In genomic region chr11:111652882-111653281, GRCm38 (mm10) we compare ENCODE assay signal across 8 mouse cellular contexts.
DNase-seq lines count a peak whose midpoint lies in the region; ATAC-seq and TF ChIP-seq lines count a peak whose summit lies in the region.

No protein-coding gene starts in this region.

- no peaks in the 10 kb centered on the region; the same call in 1 of the 2 replicates for H3K4me1 ChIP-seq in hindbrain, embryonic 11.5 days (replicated peaks; ENCODE audit: control insufficient read depth, insufficient read depth, low read length)
- no peaks in the 10 kb centered on the region for H3K4me1 ChIP-seq in hindbrain, embryonic 13.5 days (replicated peaks)
- no peaks in the 10 kb centered on the region for H3K4me1 ChIP-seq in thymus, adult 2 months (replicated peaks; ENCODE audit: control insufficient read depth, insufficient read depth, low read length)
- H3K4me1 ChIP-seq in kidney, embryonic 16.5 days (ENCODE audit: insufficient read depth, low read length) = no peaks in the 10 kb centered on the region

- no peak overlapping the region for H3K9ac ChIP-seq in hindbrain, embryonic 11.5 days (ENCODE audit: low read depth, low read length)
- H3K9ac ChIP-seq in hindbrain, embryonic 13.5 days = no peak overlapping the region
- H3K9ac ChIP-seq in kidney, embryonic 16.5 days (replicated peaks; ENCODE audit: low read length) = no peak overlapping the region

- no peaks in the 10 kb centered on the region for H3K27me3 ChIP-seq in hindbrain, embryonic 11.5 days (ENCODE audit: control insufficient read depth, insufficient read depth, low read length)
- H3K27me3 ChIP-seq in hindbrain, embryonic 13.5 days = no peaks in the 10 kb centered on the region
- H3K27me3 ChIP-seq in thymus, adult 2 months (ENCODE audit: control insufficient read depth, insufficient read depth, low read length) = no peaks in the 10 kb centered on the region
- no peaks in the 10 kb centered on the region for H3K27me3 ChIP-seq in kidney, embryonic 16.5 days (ENCODE audit: insufficient read depth, low read length)

- no peaks in the 10 kb centered on the region for H3K9me3 ChIP-seq in hindbrain, embryonic 11.5 days (ENCODE audit: control insufficient read depth, low read length)
- H3K9me3 ChIP-seq in hindbrain, embryonic 13.5 days = no peaks in the 10 kb centered on the region
- H3K9me3 ChIP-seq in kidney, embryonic 16.5 days (ENCODE audit: low read length) = no peaks in the 10 kb centered on the region

- TF ChIP-seq CTCF in thymus, adult 2 months (IDR thresholded peaks at IDR 0.05; ENCODE audit: borderline replicate concordance, control insufficient read depth, extremely low read depth, insufficient read depth, low read length, poor library complexity) = no peak

- no peak overlapping the region for H3K4me2 ChIP-seq in hindbrain, embryonic 11.5 days (replicated peaks; ENCODE audit: low read depth, low read length)
- H3K4me2 ChIP-seq in hindbrain, embryonic 13.5 days = no peak overlapping the region
- no peak overlapping the region for H3K4me2 ChIP-seq in kidney, embryonic 16.5 days (replicated peaks; ENCODE audit: low read depth, low read length)

- ATAC-seq in hindbrain, embryonic 11.5 days (ENCODE audit: low FRiP score) = no peak
- no peak for ATAC-seq in hindbrain, embryonic 13.5 days (ENCODE audit: low FRiP score)
- ATAC-seq in kidney, embryonic 16.5 days (ENCODE audit: low FRiP score, low TSS enrichment) = no peak
- ATAC-seq in granulocyte monocyte progenitor cell, adult 5-6 weeks (replicated peaks; ENCODE audit: poor library complexity, severe bottlenecking) = no peak

- 53% methylated on average over 3 of the region's 3 CpGs for WGBS in hindbrain, embryonic 11.5 days
- 65% methylated on average over 3 of the region's 3 CpGs for WGBS in hindbrain, embryonic 13.5 days
- WGBS in thymus, adult 2 months = 79% methylated on average over 3 of the region's 3 CpGs
- 66% methylated on average over 3 of the region's 3 CpGs for WGBS in kidney, embryonic 16.5 days

- no peak for TF ChIP-seq POLR2A in thymus, adult 2 months (IDR thresholded peaks at IDR 0.05; ENCODE audit: control insufficient read depth, extremely low read depth, insufficient read depth, low read length, poor library complexity)

- H3K4me3 ChIP-seq in hindbrain, embryonic 11.5 days (ENCODE audit: low read depth, low read length) = no peak overlapping the region
- H3K4me3 ChIP-seq in hindbrain, embryonic 13.5 days = no peak overlapping the region
- H3K4me3 ChIP-seq in thymus, adult 2 months (ENCODE audit: control insufficient read depth, insufficient read depth, low read length) = no peak overlapping the region
- H3K4me3 ChIP-seq in kidney, embryonic 16.5 days (ENCODE audit: low read length) = no peak overlapping the region

- no peaks in the 10 kb centered on the region for H3K36me3 ChIP-seq in hindbrain, embryonic 11.5 days (ENCODE audit: control insufficient read depth, insufficient read depth, low read length)
- no peaks in the 10 kb centered on the region for H3K36me3 ChIP-seq in hindbrain, embryonic 13.5 days
- no peaks in the 10 kb centered on the region for H3K36me3 ChIP-seq in thymus, adult 2 months (ENCODE audit: control insufficient read depth, insufficient read depth, low read length)
- H3K36me3 ChIP-seq in kidney, embryonic 16.5 days (ENCODE audit: insufficient read depth, low read length) = no peaks in the 10 kb centered on the region

- H3K27ac ChIP-seq in hindbrain, embryonic 11.5 days (ENCODE audit: low read depth, low read length) = no peak overlapping the region
- H3K27ac ChIP-seq in hindbrain, embryonic 13.5 days = no peak overlapping the region
- H3K27ac ChIP-seq in thymus, adult 2 months (ENCODE audit: control insufficient read depth, insufficient read depth, low read length) = no peak overlapping the region
- no peak overlapping the region for H3K27ac ChIP-seq in kidney, embryonic 16.5 days (ENCODE audit: low read length)

- DNase-seq in hindbrain, embryonic 11.5 days (ENCODE audit: low spot score) = peak; percentile 67
- DNase-seq in thymus, postnatal 4 days = peak; percentile 9
- DNase-seq in thymus, adult 2 months = no peak
- DNase-seq in forelimb bud, embryonic 11.5 days (ENCODE audit: low read depth, low spot score) = peak; percentile 68
- DNase-seq in retina, adult 2 months (ENCODE audit: low read depth, low spot score) = peak; percentile 11
